Mouse (Mus musculus) ovary, adult 18-20 months (tissue): ENCODE measurements at regions not wholly inside any gene's neighbourhood (a gene's known extent, or its start where the extent isn't known, plus 50 kb on each side); places are given as distances from the start of the nearest gene placed in this dataset.

Experiments
- DNase-seq: peaks from one replicate; pipeline ENCODE4 v3.0.0; 2022; ENCODE audit warnings: low spot score, mixed read lengths

GRCm38 (mm10) chr15:97501420-97501819 is 204.2 kb downstream of the Rpap3 start:
- DNase-seq: no peak

- DNase-seq: no peak
Measured at GRCm38 (mm10) chr15:97499821-97500385, 205.7 kb downstream of the Rpap3 start.

GRCm38 (mm10) chr15:97499240-97499639 is 206.4 kb downstream of the Rpap3 start:
- no peak for DNase-seq

- DNase-seq: no peak
Measured at GRCm38 (mm10) chr15:97498375-97498774, 207.2 kb downstream of the Rpap3 start.

GRCm38 (mm10) chr15:97496026-97496425 is 209.6 kb downstream of the Rpap3 start:
- no peak for DNase-seq

GRCm38 (mm10) chr15:97493340-97493739 is 212.3 kb downstream of the Rpap3 start:
- DNase-seq: no peak

- no peak for DNase-seq
Measured at GRCm38 (mm10) chr15:97491796-97492195, 213.8 kb downstream of the Rpap3 start.

GRCm38 (mm10) chr15:97487425-97487824 is 218.2 kb downstream of the Rpap3 start:
- no peak for DNase-seq

GRCm38 (mm10) chr15:97471986-97472779 is 225.1 kb upstream of the Amigo2 start:
- no peak for DNase-seq

GRCm38 (mm10) chr15:97471476-97471875 is 224.4 kb upstream of the Amigo2 start:
- DNase-seq: no peak

GRCm38 (mm10) chr15:97469684-97470344 is 222.7 kb upstream of the Amigo2 start:
- no peak for DNase-seq

- no peak for DNase-seq
Measured at GRCm38 (mm10) chr15:97468732-97469683, 221.9 kb upstream of the Amigo2 start.

GRCm38 (mm10) chr15:97467781-97468485 is 220.8 kb upstream of the Amigo2 start:
- DNase-seq: no peak

GRCm38 (mm10) chr15:97466906-97467465 is 219.9 kb upstream of the Amigo2 start:
- no peak for DNase-seq

- DNase-seq: no peak
Measured at GRCm38 (mm10) chr15:97466110-97466509, 219.0 kb upstream of the Amigo2 start.

GRCm38 (mm10) chr15:97465366-97465765 is 218.3 kb upstream of the Amigo2 start:
- no peak for DNase-seq

- no peak for DNase-seq
Measured at GRCm38 (mm10) chr15:97464737-97465136, 217.7 kb upstream of the Amigo2 start.

- DNase-seq: no peak
Measured at GRCm38 (mm10) chr15:97462587-97462986, 215.5 kb upstream of the Amigo2 start.

GRCm38 (mm10) chr15:97462006-97462405 is 214.9 kb upstream of the Amigo2 start:
- DNase-seq: no peak

GRCm38 (mm10) chr15:97461060-97461459 is 214.0 kb upstream of the Amigo2 start:
- DNase-seq: no peak

GRCm38 (mm10) chr15:97460360-97460719 is 213.3 kb upstream of the Amigo2 start:
- no peak for DNase-seq
